Mouse (Mus musculus): ENCODE measurements around the gene Mnd1. TPM values are rescaled to one million over a fixed set of nuclear protein-coding genes. Genes with fewer than 3 reads are reported as not detected.

Gene Mnd1
- polyA plus RNA-seq, 1 experiment: 7.7 TPM

DNA sequence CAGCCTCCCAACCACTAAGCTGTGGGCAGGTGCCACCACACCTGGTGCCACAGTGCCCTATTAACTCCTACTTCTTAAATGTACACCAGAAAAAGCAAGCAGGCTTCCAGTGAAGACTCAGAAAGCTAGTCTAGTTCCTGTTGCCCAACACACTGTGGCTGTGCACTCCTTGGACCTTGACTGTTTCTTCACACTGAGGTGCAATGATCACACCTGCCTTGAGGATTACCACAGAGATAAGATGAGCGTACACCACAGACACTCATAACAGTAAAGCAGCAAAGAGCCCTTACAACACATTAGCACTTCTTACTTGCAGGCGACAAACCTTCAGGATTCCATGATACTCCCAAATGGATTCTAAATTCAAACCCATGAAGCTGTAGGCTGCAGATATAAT lies 62.7 kb downstream of the Mnd1 start:
- TF ChIP-seq CEBPB (IDR thresholded peaks at IDR 0.05; ENCODE audit: insufficient read depth, poor library complexity, severe bottlenecking) (no peak), TCF12 (IDR thresholded peaks at IDR 0.05; ENCODE audit: insufficient read depth, poor library complexity, severe bottlenecking) (no peak), MYOG (IDR thresholded peaks at IDR 0.05; ENCODE audit: control insufficient read depth in 1 of 3, insufficient read depth in 1 of 3, insufficient read length in 2 of 3, low read depth in 2 of 3) (no peak), POLR2A (IDR thresholded peaks at IDR 0.05; ENCODE audit: insufficient read length, low read depth) (no peak), REST (IDR thresholded peaks at IDR 0.05; ENCODE audit: insufficient read depth, insufficient read length) (no peak), TCF3 (IDR thresholded peaks at IDR 0.05; ENCODE audit: insufficient read length, low read depth) (no peak), USF1 (IDR thresholded peaks at IDR 0.05; ENCODE audit: low read depth) (no peak), MAX (IDR thresholded peaks at IDR 0.05; ENCODE audit: low read depth) (no peak), SRF (IDR thresholded peaks at IDR 0.05; ENCODE audit: control insufficient read depth, insufficient read length, low read depth) (no peak), POLR2AphosphoS2 (IDR thresholded peaks at IDR 0.05; ENCODE audit: insufficient read length, low read depth) (no peak)
- Histone ChIP-seq H3K79me2 (ENCODE audit: control insufficient read depth, insufficient read depth) (no peaks in the 10 kb centered on the region), H3K4me3 (no peak overlapping the region), H3ac (ENCODE audit: control insufficient read depth, insufficient read length) (no peak overlapping the region), H3K36me3 (ENCODE audit: control insufficient read depth, insufficient read depth) (no peaks in the 10 kb centered on the region), H3K4me2 (ENCODE audit: low read depth) (no peak overlapping the region), H3K27me3 (ENCODE audit: control insufficient read depth, insufficient read depth, insufficient read length) (no peaks in the 10 kb centered on the region)

GRCm38 (mm10) chr3:84090982-84091381 lies 64.6 kb downstream of the Mnd1 start:
- TF ChIP-seq SRF (IDR thresholded peaks at IDR 0.05; ENCODE audit: control insufficient read depth, insufficient read length, low read depth): no peak
- no peak for TF ChIP-seq POLR2AphosphoS2 (IDR thresholded peaks at IDR 0.05; ENCODE audit: insufficient read length, low read depth)
- no peak for TF ChIP-seq REST (IDR thresholded peaks at IDR 0.05; ENCODE audit: insufficient read depth, insufficient read length)
- no peak for TF ChIP-seq MYOD1 (IDR thresholded peaks at IDR 0.05; ENCODE audit: control insufficient read depth in 1 of 3, insufficient read length in 2 of 3, low read depth in 2 of 3)
- H3K4me2 ChIP-seq (ENCODE audit: low read depth): no peak overlapping the region
- no peaks in the 10 kb centered on the region for H3K27me3 ChIP-seq (ENCODE audit: control insufficient read depth, insufficient read depth, insufficient read length)
- H3K4me3 ChIP-seq: no peak overlapping the region
- H3K36me3 ChIP-seq (ENCODE audit: control insufficient read depth, insufficient read depth): no peaks in the 10 kb centered on the region
- no peaks in the 10 kb centered on the region for H3K79me2 ChIP-seq (ENCODE audit: control insufficient read depth, insufficient read depth)
- no peak overlapping the region for H3ac ChIP-seq (ENCODE audit: control insufficient read depth, insufficient read length)

DNA sequence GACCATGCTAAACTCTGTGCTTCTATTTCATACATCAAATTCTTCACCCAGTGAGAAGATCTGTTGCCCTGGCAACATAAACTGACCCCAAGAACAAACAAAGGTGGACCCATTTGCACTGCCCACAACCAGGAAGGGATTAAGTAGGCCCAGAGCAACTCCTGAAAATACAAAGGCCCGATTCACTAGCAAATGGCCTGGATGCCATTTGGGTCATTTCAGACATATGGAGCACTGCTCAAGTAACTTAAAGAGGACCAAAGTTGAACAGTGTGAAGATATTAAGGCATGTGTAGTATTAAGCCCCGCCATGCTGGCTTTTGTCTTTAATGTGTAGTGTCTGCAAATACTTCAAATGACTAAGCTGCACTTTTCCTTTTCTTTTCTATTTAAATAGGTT lies 68.7 kb downstream of the Mnd1 start:
- Histone ChIP-seq H3K4me2 (ENCODE audit: low read depth) (no peak overlapping the region), H3K4me3 (no peak overlapping the region), H3K79me2 (ENCODE audit: control insufficient read depth, insufficient read depth) (no peaks in the 10 kb centered on the region), H3ac (ENCODE audit: control insufficient read depth, insufficient read length) (no peak overlapping the region), H3K36me3 (ENCODE audit: control insufficient read depth, insufficient read depth) (no peaks in the 10 kb centered on the region), H3K27me3 (ENCODE audit: control insufficient read depth, insufficient read depth, insufficient read length) (no peaks in the 10 kb centered on the region)
- no peak for TF ChIP-seq MYOG (IDR thresholded peaks at IDR 0.05; ENCODE audit: control insufficient read depth in 1 of 3, insufficient read depth in 1 of 3, insufficient read length in 2 of 3, low read depth in 2 of 3)
- TF ChIP-seq POLR2A (IDR thresholded peaks at IDR 0.05; ENCODE audit: insufficient read length, low read depth): no peak
- TF ChIP-seq TCF12 (IDR thresholded peaks at IDR 0.05; ENCODE audit: insufficient read depth, poor library complexity, severe bottlenecking): no peak
- no peak for TF ChIP-seq CEBPB (IDR thresholded peaks at IDR 0.05; ENCODE audit: insufficient read depth, poor library complexity, severe bottlenecking)

DNA sequence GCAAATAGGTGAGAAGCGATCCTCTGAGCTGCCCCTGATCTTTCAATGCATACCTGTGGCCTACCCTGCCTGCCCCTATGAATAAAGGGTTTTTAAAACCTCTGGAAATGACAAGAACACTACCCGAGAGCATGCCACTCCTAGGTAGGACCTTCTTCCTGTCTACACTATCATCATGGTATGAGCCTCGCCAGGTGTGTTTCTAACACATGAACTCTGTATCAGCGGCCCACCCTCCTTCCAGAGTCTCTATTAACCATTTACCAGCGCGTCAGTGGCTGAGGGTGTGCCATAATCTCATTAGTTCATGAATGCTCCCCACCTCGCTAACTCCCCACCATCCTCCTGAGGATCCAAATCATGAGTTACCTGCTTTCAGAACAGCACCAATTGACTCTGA lies 69.2 kb downstream of the Mnd1 start:
- Histone ChIP-seq H3K4me2 (ENCODE audit: low read depth) (no peak overlapping the region), H3ac (ENCODE audit: control insufficient read depth, insufficient read length) (no peak overlapping the region), H3K36me3 (ENCODE audit: control insufficient read depth, insufficient read depth) (no peaks in the 10 kb centered on the region), H3K79me2 (ENCODE audit: control insufficient read depth, insufficient read depth) (no peaks in the 10 kb centered on the region), H3K4me3 (no peak overlapping the region), H3K27me3 (ENCODE audit: control insufficient read depth, insufficient read depth, insufficient read length) (no peaks in the 10 kb centered on the region)
- TF ChIP-seq CEBPB (IDR thresholded peaks at IDR 0.05; ENCODE audit: insufficient read depth, poor library complexity, severe bottlenecking) (no peak), POLR2A (IDR thresholded peaks at IDR 0.05; ENCODE audit: insufficient read length, low read depth) (no peak), POLR2AphosphoS2 (IDR thresholded peaks at IDR 0.05; ENCODE audit: insufficient read length, low read depth) (no peak), USF1 (IDR thresholded peaks at IDR 0.05; ENCODE audit: low read depth) (no peak), MYOD1 (IDR thresholded peaks at IDR 0.05; ENCODE audit: control insufficient read depth in 1 of 3, insufficient read length in 2 of 3, low read depth in 2 of 3) (no peak), TCF3 (IDR thresholded peaks at IDR 0.05; ENCODE audit: insufficient read length, low read depth) (no peak), REST (IDR thresholded peaks at IDR 0.05; ENCODE audit: insufficient read depth, insufficient read length) (no peak), MYOG (IDR thresholded peaks at IDR 0.05; ENCODE audit: control insufficient read depth in 1 of 3, insufficient read depth in 1 of 3, insufficient read length in 2 of 3, low read depth in 2 of 3) (no peak), MAX (IDR thresholded peaks at IDR 0.05; ENCODE audit: low read depth) (no peak), SRF (IDR thresholded peaks at IDR 0.05; ENCODE audit: control insufficient read depth, insufficient read length, low read depth) (no peak), E2F4 (IDR thresholded peaks at IDR 0.05; ENCODE audit: insufficient read depth) (no peak), TCF12 (IDR thresholded peaks at IDR 0.05; ENCODE audit: insufficient read depth, poor library complexity, severe bottlenecking) (no peak)

GRCm38 (mm10) chr3:84085429-84085828 lies 70.2 kb downstream of the Mnd1 start:
- H3K36me3 ChIP-seq (ENCODE audit: control insufficient read depth, insufficient read depth): no peaks in the 10 kb centered on the region
- H3K27me3 ChIP-seq (ENCODE audit: control insufficient read depth, insufficient read depth, insufficient read length): no peaks in the 10 kb centered on the region
- no peak overlapping the region for H3ac ChIP-seq (ENCODE audit: control insufficient read depth, insufficient read length)
- no peak overlapping the region for H3K4me2 ChIP-seq (ENCODE audit: low read depth)
- TF ChIP-seq POLR2AphosphoS2 (IDR thresholded peaks at IDR 0.05; ENCODE audit: insufficient read length, low read depth): no peak
- TF ChIP-seq REST (IDR thresholded peaks at IDR 0.05; ENCODE audit: insufficient read depth, insufficient read length): no peak
- TF ChIP-seq TCF3 (IDR thresholded peaks at IDR 0.05; ENCODE audit: insufficient read length, low read depth): no peak
- no peak for TF ChIP-seq MYOD1 (IDR thresholded peaks at IDR 0.05; ENCODE audit: control insufficient read depth in 1 of 3, insufficient read length in 2 of 3, low read depth in 2 of 3)
- no peak for TF ChIP-seq TCF12 (IDR thresholded peaks at IDR 0.05; ENCODE audit: insufficient read depth, poor library complexity, severe bottlenecking)
- TF ChIP-seq E2F4 (IDR thresholded peaks at IDR 0.05; ENCODE audit: insufficient read depth): no peak
- no peak for TF ChIP-seq MYOG (IDR thresholded peaks at IDR 0.05; ENCODE audit: control insufficient read depth in 1 of 3, insufficient read depth in 1 of 3, insufficient read length in 2 of 3, low read depth in 2 of 3)
- no peak for TF ChIP-seq SRF (IDR thresholded peaks at IDR 0.05; ENCODE audit: control insufficient read depth, insufficient read length, low read depth)
- TF ChIP-seq MAX (IDR thresholded peaks at IDR 0.05; ENCODE audit: low read depth): no peak
- H3K79me2 ChIP-seq (ENCODE audit: control insufficient read depth, insufficient read depth): no peaks in the 10 kb centered on the region
- H3K4me3 ChIP-seq: no peak overlapping the region
